Mouse (Mus musculus): ENCODE measurements around the gene Tcta. TPM values are rescaled to one million over a fixed set of nuclear protein-coding genes. Genes with fewer than 3 reads are reported as not detected.

Gene Tcta
- total RNA-seq, 2 experiments from 2014 or later: 29.3 to 35.4 TPM

- peak overlapping the region; percentile 98 for H3K4me3 ChIP-seq
- TF ChIP-seq CTCF (IDR thresholded peaks at IDR 0.05): no peak
- no peak for DNase-seq (ENCODE audit: extremely low spot score in 1 of 2, low spot score in 2 of 2)
- peak overlapping the region; percentile 85 for H3K27ac ChIP-seq
- intact Hi-C loops (cut with DNase I): no loop called here
These were observed 41.6 kb downstream of the Tcta start for GRCm38 (mm10) chr9:108264191-108264921.

- no peak for TF ChIP-seq CTCF (IDR thresholded peaks at IDR 0.05)
- peak within 1 kb of the TSS; percentile 98 for H3K4me3 ChIP-seq
- intact Hi-C loops (cut with DNase I): no loop called here
These were observed 42.2 kb downstream of the Tcta start, which contains the start of gene Dag1 for GRCm38 (mm10) chr9:108263690-108264190. Gene Dag1 (minus strand): TSS chr9:108263958.

GRCm38 (mm10) chr9:108263131-108263681 is 42.8 kb downstream of the Tcta start:
- peak; percentile 37 to 50 for DNase-seq (ENCODE audit: extremely low spot score in 1 of 2, low spot score in 2 of 2)
- TF ChIP-seq CTCF (IDR thresholded peaks at IDR 0.05): no peak
- peak overlapping the region; percentile 98 for H3K4me3 ChIP-seq
- intact Hi-C loops (cut with DNase I): no loop called here
- peak overlapping the region; percentile 94 for H3K27ac ChIP-seq

More at GRCm38 (mm10) chr9:108263690-108264190, 42.2 kb downstream of the Tcta start, which contains the start of gene Dag1:
- peak within 1 kb of the TSS; percentile 94 for H3K27ac ChIP-seq
- peak; percentile 98 to 99 for DNase-seq (ENCODE audit: extremely low spot score in 1 of 2, low spot score in 2 of 2)

GRCm38 (mm10) chr9:108262494-108263049 is 43.4 kb downstream of the Tcta start:
- no peak for TF ChIP-seq CTCF (IDR thresholded peaks at IDR 0.05)
- no peak for DNase-seq (ENCODE audit: extremely low spot score in 1 of 2, low spot score in 2 of 2)
- peak overlapping the region; percentile 98 for H3K4me3 ChIP-seq
- intact Hi-C loops (cut with DNase I): no loop called here
- H3K27ac ChIP-seq: peak overlapping the region; percentile 94

GRCm38 (mm10) chr9:108261865-108262264 is 44.1 kb downstream of the Tcta start:
- Histone ChIP-seq H3K4me3 (peak overlapping the region; percentile 98), H3K27ac (no peak overlapping the region)
- DNase-seq (ENCODE audit: extremely low spot score in 1 of 2, low spot score in 2 of 2): no peak
- intact Hi-C loops (cut with DNase I): no loop called here
- TF ChIP-seq CTCF (IDR thresholded peaks at IDR 0.05): no peak

GRCm38 (mm10) chr9:108260526-108260925 is 45.4 kb downstream of the Tcta start:
- intact Hi-C loops (cut with DNase I): no loop called here
- no peak overlapping the region for H3K27ac ChIP-seq
- DNase-seq (ENCODE audit: extremely low spot score in 1 of 2, low spot score in 2 of 2): no peak

More at GRCm38 (mm10) chr9:108260526-108260925, 45.4 kb downstream of the Tcta start:
- no peak overlapping the region for H3K4me3 ChIP-seq
- no peak for TF ChIP-seq CTCF (IDR thresholded peaks at IDR 0.05)

Other genes starting within 250 kb of the Tcta start
- gene Mst1, start 225.7 kb downstream of the Tcta start, total RNA-seq (2021): not detected
- gene Rnf123, start 222.8 kb downstream of the Tcta start, total RNA-seq (2021): 100 to 1,000 TPM; 107 to 108 TPM
- gene Apeh, start 211.6 kb downstream of the Tcta start, total RNA-seq (2021): 10 to 100 TPM; 31.0 to 31.8 TPM
- gene Bsn, start 115.8 kb downstream of the Tcta start, total RNA-seq (2021): 100 to 1,000 TPM; 300 to 320 TPM
- 10 to 100 TPM; 77.4 to 77.5 TPM for gene Dag1, start 42.2 kb downstream of the Tcta start, total RNA-seq (2021)
- 100 to 1,000 TPM; 122 to 130 TPM for gene Nicn1, start 15.7 kb downstream of the Tcta start, total RNA-seq (2021)
- gene Amt, start 9.3 kb downstream of the Tcta start, total RNA-seq (2021): 10 to 100 TPM; 32.1 to 38.0 TPM
- gene Rhoa, start within 50 bp of the Tcta start, total RNA-seq (2021): 100 to 1,000 TPM; 154 to 159 TPM
- gene Gpx1, start 32.7 kb upstream of the Tcta start, total RNA-seq (2021): 10 to 100 TPM; 90.0 to 94.1 TPM
- gene Usp4, start 41.7 kb upstream of the Tcta start, total RNA-seq (2021): 100 to 1,000 TPM; 122 to 124 TPM
- 1 to 10 TPM; 2.0 to 3.3 TPM for gene 1700102P08Rik, start 86.6 kb upstream of the Tcta start, total RNA-seq (2021)
- gene Ccdc36, start 122.3 kb upstream of the Tcta start, total RNA-seq (2021): under 1 TPM; 0.26 to 0.29 TPM
- gene BC048562, start 130.3 kb upstream of the Tcta start, total RNA-seq (2021): not detected
- gene Ccdc71, start 154.4 kb upstream of the Tcta start, total RNA-seq (2021): 10 to 100 TPM; 31.3 to 44.6 TPM
- 10 to 100 TPM; 30.7 to 32.8 TPM for gene Klhdc8b, start 155.4 kb upstream of the Tcta start, total RNA-seq (2021)
- gene Lamb2, start 173.6 kb upstream of the Tcta start, total RNA-seq (2021): 10 to 100 TPM; 28.2 to 29.4 TPM
- gene Usp19, start 184.4 kb upstream of the Tcta start, total RNA-seq (2021): 100 to 1,000 TPM; 153 to 167 TPM
- gene Qars, start 201.5 kb upstream of the Tcta start, total RNA-seq (2021): 10 to 100 TPM; 75.3 to 78.0 TPM
- gene Qrich1, start 210.6 kb upstream of the Tcta start, total RNA-seq (2021): 100 to 1,000 TPM; 140 to 155 TPM

Data from left cerebral cortex, adult 2 months (tissue).